Mouse (Mus musculus): Measurements from ENCODE around the gene Lin7c. TPM values are rescaled to one million over a fixed set of nuclear protein-coding genes. Genes with fewer than 3 reads are reported as not detected.

The Lin7c gene
- polyA plus RNA-seq, 1 experiment from 2014 or later = 256 TPM

DNA sequence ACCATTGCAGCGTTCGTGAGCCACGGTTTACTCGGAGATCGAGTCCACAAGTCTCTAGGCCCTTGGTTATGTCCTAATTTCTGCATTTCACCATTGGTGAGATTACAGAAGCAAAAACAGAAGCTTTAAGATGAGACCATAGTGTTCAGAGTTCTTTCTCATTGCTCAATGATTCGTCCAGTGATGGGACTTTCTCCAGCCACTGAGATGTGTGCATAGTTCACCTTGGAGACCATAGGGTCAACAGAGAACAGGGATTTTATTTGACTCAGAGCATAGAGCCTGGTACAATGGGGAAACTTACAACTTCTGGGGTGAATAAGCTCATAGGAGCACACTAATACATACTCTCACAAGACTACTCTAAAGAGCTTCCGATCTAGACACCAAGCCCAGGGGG is 29.8 kb downstream of the Lin7c start:
- peaks cover 26% of the 10 kb centered on the region for H3K4me1 ChIP-seq (ENCODE audit: control insufficient read depth, insufficient read depth, low read length)
- H3K4me2 ChIP-seq (ENCODE audit: low read length) = peak overlapping the region; percentile 40
- no peak overlapping the region for H3K4me3 ChIP-seq (ENCODE audit: low read depth, low read length)
- H3K9me3 ChIP-seq (replicated peaks; ENCODE audit: control insufficient read depth, low read length, poor library complexity, severe bottlenecking) = no peaks in the 10 kb centered on the region
- no peak overlapping the region for H3K27ac ChIP-seq (ENCODE audit: low read length)
- H3K27me3 ChIP-seq (ENCODE audit: control insufficient read depth, insufficient read depth, low read depth, low read length) = no peaks in the 10 kb centered on the region
- H3K36me3 ChIP-seq (ENCODE audit: control insufficient read depth, insufficient read depth, low read length) = no peaks in the 10 kb centered on the region
- no peak overlapping the region for H3K9ac ChIP-seq (ENCODE audit: low read depth, low read length)
- no peak for ATAC-seq
- WGBS = 79% methylated on average over 7 of the region's 7 CpGs

- peaks cover 26% of the 10 kb centered on the region for H3K4me1 ChIP-seq (ENCODE audit: control insufficient read depth, insufficient read depth, low read length)
- H3K9me3 ChIP-seq (replicated peaks; ENCODE audit: control insufficient read depth, low read length, poor library complexity, severe bottlenecking) = no peaks in the 10 kb centered on the region
- no peak overlapping the region for H3K4me2 ChIP-seq (ENCODE audit: low read length)
- H3K9ac ChIP-seq (ENCODE audit: low read depth, low read length) = no peak overlapping the region
- ATAC-seq = no peak
- H3K27ac ChIP-seq (ENCODE audit: low read length) = no peak overlapping the region
- H3K27me3 ChIP-seq (ENCODE audit: control insufficient read depth, insufficient read depth, low read depth, low read length) = no peaks in the 10 kb centered on the region
- H3K4me3 ChIP-seq (ENCODE audit: low read depth, low read length) = no peak overlapping the region
- 68% methylated on average over 8 of the region's 8 CpGs for WGBS
- 0 out of 2 replicates have a peak, but pooled peaks cover 2% of the 10 kb centered on the region for H3K36me3 ChIP-seq (ENCODE audit: control insufficient read depth, insufficient read depth, low read length)
Observed at GRCm38 (mm10) chr2:109921298-109922035, 30.8 kb downstream of the Lin7c start.

DNA sequence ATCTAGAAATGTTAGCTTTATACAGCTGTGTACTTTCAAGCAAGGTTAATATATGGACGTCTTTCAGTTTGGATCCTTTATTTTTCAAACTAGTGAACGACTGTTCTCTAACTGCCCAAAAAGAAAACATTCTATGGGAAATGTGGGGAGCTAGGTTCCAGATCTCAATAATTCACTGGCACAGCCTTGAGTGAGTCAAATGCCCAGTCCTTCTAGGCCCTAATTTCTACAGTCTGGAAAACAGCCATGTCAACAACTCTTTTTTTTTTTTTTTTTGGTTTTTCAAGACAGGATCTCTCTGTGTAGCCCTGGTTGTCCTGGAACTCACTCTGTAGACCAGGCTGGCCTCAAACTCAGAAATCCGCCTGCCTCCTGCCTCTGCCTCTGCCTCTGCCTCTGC is 31.7 kb downstream of the Lin7c start:
- Histone ChIP-seq H3K9ac (ENCODE audit: low read depth, low read length) (no peak overlapping the region), H3K4me2 (ENCODE audit: low read length) (no peak overlapping the region), H3K4me1 (ENCODE audit: control insufficient read depth, insufficient read depth, low read length) (peaks cover 26% of the 10 kb centered on the region), H3K4me3 (ENCODE audit: low read depth, low read length) (no peak overlapping the region), H3K27me3 (ENCODE audit: control insufficient read depth, insufficient read depth, low read depth, low read length) (no peaks in the 10 kb centered on the region), H3K27ac (ENCODE audit: low read length) (no peak overlapping the region), H3K9me3 (replicated peaks; ENCODE audit: control insufficient read depth, low read length, poor library complexity, severe bottlenecking) (no peaks in the 10 kb centered on the region), H3K36me3 (ENCODE audit: control insufficient read depth, insufficient read depth, low read length) (0 out of 2 replicates have a peak, but pooled peaks cover 2% of the 10 kb centered on the region)
- 95% methylated on average over 3 of the region's 3 CpGs for WGBS
- ATAC-seq = no peak

DNA sequence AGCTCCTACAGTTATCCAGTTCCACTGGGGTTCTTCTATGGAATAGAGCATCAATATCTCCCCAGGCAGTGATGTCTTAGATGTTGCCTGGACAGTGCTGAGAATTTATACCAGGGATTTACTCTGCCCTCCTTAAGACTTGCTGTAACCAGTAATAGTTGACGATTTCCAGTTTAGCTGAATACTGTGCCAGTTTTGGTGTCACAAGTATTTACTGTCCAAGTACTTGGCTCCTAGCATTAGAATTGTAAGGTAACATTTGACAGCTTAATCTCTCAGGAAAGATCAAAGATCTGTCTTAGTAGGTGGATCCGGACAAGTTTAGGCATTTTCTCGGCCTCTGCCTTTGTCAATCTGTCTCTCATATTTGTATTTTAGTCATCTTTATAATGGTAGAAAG is 32.4 kb downstream of the Lin7c start:
- WGBS = 61% methylated on average over 3 of the region's 3 CpGs
- H3K36me3 ChIP-seq (ENCODE audit: control insufficient read depth, insufficient read depth, low read length) = 0 out of 2 replicates have a peak, but pooled peaks cover 2% of the 10 kb centered on the region

DNA sequence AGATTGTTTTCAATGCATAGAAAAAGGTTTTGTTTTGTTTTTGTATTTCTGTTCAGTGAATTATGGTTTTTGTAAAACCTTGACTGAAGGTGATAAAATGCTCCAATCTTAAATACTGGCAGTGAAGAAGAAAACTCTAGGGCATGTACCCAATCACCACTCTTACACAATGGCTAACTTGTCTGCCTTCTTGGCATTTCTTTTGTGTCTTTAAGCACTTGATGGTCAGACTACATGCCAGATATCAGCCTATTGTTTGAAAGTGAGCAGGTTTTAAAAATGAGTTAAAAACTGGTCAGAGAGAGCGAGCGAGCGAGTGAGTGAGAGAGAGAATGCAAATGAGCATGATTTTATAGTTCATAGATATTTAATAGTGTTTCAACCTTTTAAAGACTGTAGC is 33.3 kb downstream of the Lin7c start:
- 75% methylated on average over 3 of the region's 3 CpGs for WGBS
- 0 out of 2 replicates have a peak, but pooled peaks cover 2% of the 10 kb centered on the region for H3K36me3 ChIP-seq (ENCODE audit: control insufficient read depth, insufficient read depth, low read length)
- no peak for ATAC-seq

More for the DNA sequence above, 32.4 kb downstream of the Lin7c start:
- H3K4me1 ChIP-seq (ENCODE audit: control insufficient read depth, insufficient read depth, low read length) = peaks cover 26% of the 10 kb centered on the region
- no peak overlapping the region for H3K4me2 ChIP-seq (ENCODE audit: low read length)
- H3K9ac ChIP-seq (ENCODE audit: low read depth, low read length) = no peak overlapping the region
- no peak overlapping the region for H3K4me3 ChIP-seq (ENCODE audit: low read depth, low read length)
- H3K27ac ChIP-seq (ENCODE audit: low read length) = no peak overlapping the region
- H3K27me3 ChIP-seq (ENCODE audit: control insufficient read depth, insufficient read depth, low read depth, low read length) = no peaks in the 10 kb centered on the region
- no peaks in the 10 kb centered on the region for H3K9me3 ChIP-seq (replicated peaks; ENCODE audit: control insufficient read depth, low read length, poor library complexity, severe bottlenecking)
- no peak for ATAC-seq

GRCm38 (mm10) chr2:109926984-109927383 is 36.3 kb downstream of the Lin7c start:
- H3K27me3 ChIP-seq (ENCODE audit: control insufficient read depth, insufficient read depth, low read depth, low read length) = no peaks in the 10 kb centered on the region
- no peak overlapping the region for H3K9ac ChIP-seq (ENCODE audit: low read depth, low read length)
- no peak overlapping the region for H3K4me2 ChIP-seq (ENCODE audit: low read length)
- H3K4me1 ChIP-seq (ENCODE audit: control insufficient read depth, insufficient read depth, low read length) = no peaks in the 10 kb centered on the region
- 0 out of 2 replicates have a peak, but pooled peaks cover 2% of the 10 kb centered on the region for H3K36me3 ChIP-seq (ENCODE audit: control insufficient read depth, insufficient read depth, low read length)
- no peaks in the 10 kb centered on the region for H3K9me3 ChIP-seq (replicated peaks; ENCODE audit: control insufficient read depth, low read length, poor library complexity, severe bottlenecking)
- H3K4me3 ChIP-seq (ENCODE audit: low read depth, low read length) = no peak overlapping the region
- no peak overlapping the region for H3K27ac ChIP-seq (ENCODE audit: low read length)
- no peak for ATAC-seq
- WGBS = 85% methylated on average over 4 of the region's 4 CpGs

More for the DNA sequence above, 33.3 kb downstream of the Lin7c start:
- Histone ChIP-seq H3K27ac (ENCODE audit: low read length) (no peak overlapping the region), H3K27me3 (ENCODE audit: control insufficient read depth, insufficient read depth, low read depth, low read length) (no peaks in the 10 kb centered on the region), H3K4me3 (ENCODE audit: low read depth, low read length) (no peak overlapping the region), H3K9me3 (replicated peaks; ENCODE audit: control insufficient read depth, low read length, poor library complexity, severe bottlenecking) (no peaks in the 10 kb centered on the region), H3K4me2 (ENCODE audit: low read length) (no peak overlapping the region), H3K9ac (ENCODE audit: low read depth, low read length) (no peak overlapping the region), H3K4me1 (ENCODE audit: control insufficient read depth, insufficient read depth, low read length) (peaks cover 23% of the 10 kb centered on the region)

- Histone ChIP-seq H3K4me1 (ENCODE audit: control insufficient read depth, insufficient read depth, low read length) (no peaks in the 10 kb centered on the region), H3K4me2 (ENCODE audit: low read length) (no peak overlapping the region), H3K9me3 (replicated peaks; ENCODE audit: control insufficient read depth, low read length, poor library complexity, severe bottlenecking) (no peaks in the 10 kb centered on the region), H3K27ac (ENCODE audit: low read length) (no peak overlapping the region), H3K4me3 (ENCODE audit: low read depth, low read length) (no peak overlapping the region), H3K27me3 (ENCODE audit: control insufficient read depth, insufficient read depth, low read depth, low read length) (no peaks in the 10 kb centered on the region), H3K9ac (ENCODE audit: low read depth, low read length) (no peak overlapping the region), H3K36me3 (ENCODE audit: control insufficient read depth, insufficient read depth, low read length) (0 out of 2 replicates have a peak, but pooled peaks cover 2% of the 10 kb centered on the region)
- ATAC-seq = no peak
- WGBS = 93% methylated on average over 7 of the region's 7 CpGs
Observed at GRCm38 (mm10) chr2:109927446-109927845, 36.8 kb downstream of the Lin7c start.

DNA sequence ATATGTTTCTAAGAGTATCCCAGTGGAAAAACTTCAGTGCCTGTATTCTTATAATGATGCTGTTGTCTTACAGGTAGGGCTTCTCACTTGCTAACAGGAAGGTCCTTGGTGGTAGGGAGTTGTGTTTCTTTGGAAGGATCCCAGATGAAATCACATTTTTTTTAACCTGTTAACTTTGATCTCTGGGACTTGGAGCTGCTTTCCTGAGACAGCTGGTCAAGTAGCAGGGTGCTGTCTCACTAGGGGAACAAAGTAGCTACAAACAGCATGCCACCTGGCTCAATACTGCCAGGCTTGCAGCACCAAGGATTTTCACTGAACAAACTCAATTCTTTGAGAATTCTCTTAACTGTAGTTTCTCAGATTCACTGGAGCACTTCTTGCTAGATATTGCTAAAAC is 37.2 kb downstream of the Lin7c start:
- Histone ChIP-seq H3K27me3 (ENCODE audit: control insufficient read depth, insufficient read depth, low read depth, low read length) (no peaks in the 10 kb centered on the region), H3K4me2 (ENCODE audit: low read length) (no peak overlapping the region), H3K4me3 (ENCODE audit: low read depth, low read length) (no peak overlapping the region), H3K27ac (ENCODE audit: low read length) (no peak overlapping the region), H3K4me1 (ENCODE audit: control insufficient read depth, insufficient read depth, low read length) (no peaks in the 10 kb centered on the region), H3K9me3 (replicated peaks; ENCODE audit: control insufficient read depth, low read length, poor library complexity, severe bottlenecking) (no peaks in the 10 kb centered on the region), H3K36me3 (ENCODE audit: control insufficient read depth, insufficient read depth, low read length) (0 out of 2 replicates have a peak, but pooled peaks cover 2% of the 10 kb centered on the region), H3K9ac (ENCODE audit: low read depth, low read length) (no peak overlapping the region)
- no peak for ATAC-seq

GRCm38 (mm10) chr2:109928791-109929190 is 38.1 kb downstream of the Lin7c start:
- 0 out of 2 replicates have a peak, but pooled peaks cover 2% of the 10 kb centered on the region for H3K36me3 ChIP-seq (ENCODE audit: control insufficient read depth, insufficient read depth, low read length)
- no peak overlapping the region for H3K27ac ChIP-seq (ENCODE audit: low read length)
- 66% methylated on average over 4 of the region's 4 CpGs for WGBS
- ATAC-seq = no peak
- H3K4me2 ChIP-seq (ENCODE audit: low read length) = no peak overlapping the region
- H3K9ac ChIP-seq (ENCODE audit: low read depth, low read length) = no peak overlapping the region
- H3K4me1 ChIP-seq (ENCODE audit: control insufficient read depth, insufficient read depth, low read length) = no peaks in the 10 kb centered on the region
- no peaks in the 10 kb centered on the region for H3K27me3 ChIP-seq (ENCODE audit: control insufficient read depth, insufficient read depth, low read depth, low read length)
- H3K9me3 ChIP-seq (replicated peaks; ENCODE audit: control insufficient read depth, low read length, poor library complexity, severe bottlenecking) = no peaks in the 10 kb centered on the region
- no peak overlapping the region for H3K4me3 ChIP-seq (ENCODE audit: low read depth, low read length)

All from midbrain, embryonic 16.5 days (tissue).